Mouse (Mus musculus) A20 (cell line): ENCODE results near the gene Hnrnph1.

Source experiments
- DNase-seq: peaks from one replicate; pipeline ENCODE4 v3.0.0-alpha.2; 2011; ENCODE audit warnings: low read depth, low spot score

Gene Hnrnph1

DNA sequence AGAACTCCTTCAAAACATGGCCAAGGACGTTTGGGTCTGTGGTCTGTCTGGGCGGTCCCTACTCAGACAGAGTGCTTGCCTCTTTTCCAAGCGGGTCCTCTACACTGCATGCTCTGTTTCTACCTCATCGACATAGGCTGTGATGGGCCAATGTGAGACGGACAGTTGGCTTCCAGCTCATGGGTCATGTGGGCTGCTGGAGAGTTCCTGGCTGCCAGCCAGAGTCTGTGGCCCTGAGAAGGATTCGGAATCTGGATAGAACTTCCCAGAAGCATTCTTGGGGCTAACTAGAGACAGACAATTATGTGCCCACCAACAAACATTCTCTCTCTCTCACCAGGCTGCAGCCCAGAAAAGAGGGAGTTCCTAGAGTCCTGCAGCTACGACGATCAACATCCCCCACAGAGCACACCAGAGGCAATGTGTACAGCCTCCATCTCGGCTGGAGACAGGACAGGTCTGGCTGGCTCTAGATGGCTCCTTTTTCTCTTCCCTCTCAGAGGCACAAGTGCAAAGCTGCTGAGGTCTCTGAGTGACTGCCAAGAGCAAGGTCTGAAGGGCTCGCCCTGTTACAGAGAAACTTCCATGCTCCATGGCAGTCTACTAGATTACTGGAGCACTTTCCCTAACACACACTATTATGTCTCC, 26.7 kb downstream of the Hnrnph1 start:
- DNase-seq = no peak

DNA sequence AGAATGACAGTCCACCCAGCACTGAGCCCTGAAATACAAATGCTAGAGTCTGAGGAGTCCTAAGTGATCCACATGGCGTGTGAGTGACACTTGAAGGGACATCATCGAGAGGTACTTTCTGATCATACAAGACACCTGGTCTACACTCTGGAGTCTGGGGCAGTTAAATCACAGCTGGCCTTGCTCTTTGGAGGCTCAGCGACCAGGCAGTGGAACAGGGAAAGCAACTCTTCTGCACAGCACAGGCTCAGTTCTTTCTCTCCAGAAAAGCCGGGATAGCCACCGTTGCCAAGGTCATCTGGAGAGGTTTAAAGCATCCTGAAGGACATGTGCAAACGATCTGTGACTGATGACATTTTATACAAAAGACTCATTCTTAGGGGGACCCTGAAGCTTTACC, 30.4 kb downstream of the Hnrnph1 start:
- no peak for DNase-seq

DNA sequence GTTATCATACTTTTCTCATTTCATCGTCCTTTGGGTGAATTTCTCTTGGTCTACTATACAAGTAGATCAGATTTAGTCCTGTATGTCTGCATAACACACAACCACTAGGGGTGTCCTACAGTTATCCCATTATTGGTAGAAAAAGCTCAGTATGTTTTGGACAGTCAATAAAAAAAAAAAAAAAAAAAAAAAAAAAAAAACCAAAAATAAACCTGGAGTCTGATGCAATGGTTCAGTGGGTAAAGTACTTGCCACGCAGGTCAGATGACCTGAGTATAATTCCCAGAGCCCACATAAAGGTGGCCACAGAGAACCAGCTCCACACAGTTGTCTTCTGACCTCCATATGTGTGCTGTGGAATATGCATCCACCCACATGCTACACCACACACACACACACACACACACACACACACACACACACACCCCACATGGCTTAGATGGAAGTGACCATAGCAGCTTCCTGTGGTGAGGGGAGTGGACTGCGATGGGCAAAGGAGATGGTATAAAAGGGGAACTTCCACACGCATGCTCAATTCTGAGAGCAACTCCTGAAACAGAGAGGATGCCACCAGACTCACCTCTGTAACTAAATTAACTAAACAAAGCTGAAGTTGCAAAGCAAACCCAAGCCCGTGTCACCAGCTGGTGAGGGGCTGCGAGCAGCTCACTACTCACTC, 38.9 kb downstream of the Hnrnph1 start:
- DNase-seq = no peak

DNA sequence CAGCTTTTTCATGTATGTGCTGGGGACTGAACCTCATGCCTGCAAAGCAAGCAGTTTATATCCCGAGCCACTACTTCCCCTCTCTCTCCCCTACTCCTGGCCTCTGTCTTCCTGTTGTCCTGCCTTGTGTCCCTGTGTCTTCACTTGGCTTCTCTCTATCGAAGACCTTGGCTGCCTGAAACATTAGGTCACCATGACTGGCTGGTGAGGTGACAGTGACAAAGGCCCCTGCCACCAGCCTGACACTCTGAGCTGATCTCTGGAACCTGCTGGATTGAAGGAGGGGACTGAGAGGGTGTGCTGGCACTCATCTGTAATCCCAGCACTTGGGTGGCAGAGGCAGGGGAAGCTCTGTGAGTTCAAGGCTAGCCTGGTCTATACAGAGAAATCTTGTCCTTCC, 41.1 kb downstream of the Hnrnph1 start:
- no peak for DNase-seq

DNA sequence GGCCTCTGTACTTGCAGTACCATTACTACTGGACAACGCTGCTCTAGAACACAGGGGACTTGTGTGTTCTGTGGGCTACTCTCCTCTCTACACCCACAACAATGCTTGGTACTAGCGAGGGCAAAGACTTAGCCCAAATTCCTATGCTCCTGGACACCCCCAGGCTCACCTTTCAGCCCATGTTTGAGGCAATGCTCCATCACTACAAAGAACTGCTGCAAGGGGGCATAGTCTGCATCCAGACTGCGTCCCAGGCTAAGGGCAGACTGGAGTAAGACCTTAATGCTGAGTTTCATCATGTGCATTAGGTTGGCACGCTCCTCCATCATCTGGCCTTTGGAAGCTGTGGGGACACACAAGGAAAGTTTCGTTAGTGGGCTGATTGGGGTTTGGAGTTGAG, 44.7 kb downstream of the Hnrnph1 start:
- DNase-seq = no peak

DNA sequence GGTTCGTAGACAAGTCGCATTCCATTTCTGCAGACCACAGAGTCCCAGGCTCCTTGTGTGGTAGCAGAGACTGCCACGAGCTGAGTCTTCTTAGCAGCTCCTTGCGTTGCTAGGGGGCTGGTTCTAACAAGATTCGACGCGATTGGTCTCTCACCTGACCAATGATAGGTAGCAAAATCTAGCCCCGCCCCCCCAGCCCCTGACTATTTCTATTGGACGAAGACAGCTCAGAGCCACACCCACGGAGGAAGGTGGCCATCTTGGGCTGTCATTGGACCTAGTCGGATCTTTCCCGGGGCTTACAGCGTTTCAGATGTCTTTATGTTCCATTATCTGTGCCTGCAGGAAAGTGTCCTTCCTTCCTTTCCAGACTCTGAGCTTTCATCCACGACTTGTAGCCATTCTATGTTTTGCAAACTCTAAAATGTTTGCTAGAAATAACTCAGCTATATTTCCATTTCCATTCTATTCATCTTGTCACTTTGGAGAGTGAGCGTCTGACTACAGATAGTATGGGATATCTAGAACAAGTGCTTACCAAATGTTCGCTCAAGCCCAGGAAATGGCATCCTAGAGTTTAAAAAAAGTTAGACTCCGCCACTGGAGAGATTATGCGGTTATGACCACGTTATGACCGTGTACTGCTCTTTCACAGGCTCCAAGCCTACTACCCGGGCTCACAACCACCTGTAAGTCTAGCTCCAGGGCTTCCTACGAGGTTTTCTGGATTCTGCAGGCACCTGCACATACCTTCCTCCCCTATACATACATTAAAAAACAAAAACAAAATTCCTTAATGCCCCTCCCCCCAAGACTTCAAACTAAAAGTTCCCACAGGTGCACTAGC, 45.4 kb downstream of the Hnrnph1 start:
- DNase-seq = no peak

DNA sequence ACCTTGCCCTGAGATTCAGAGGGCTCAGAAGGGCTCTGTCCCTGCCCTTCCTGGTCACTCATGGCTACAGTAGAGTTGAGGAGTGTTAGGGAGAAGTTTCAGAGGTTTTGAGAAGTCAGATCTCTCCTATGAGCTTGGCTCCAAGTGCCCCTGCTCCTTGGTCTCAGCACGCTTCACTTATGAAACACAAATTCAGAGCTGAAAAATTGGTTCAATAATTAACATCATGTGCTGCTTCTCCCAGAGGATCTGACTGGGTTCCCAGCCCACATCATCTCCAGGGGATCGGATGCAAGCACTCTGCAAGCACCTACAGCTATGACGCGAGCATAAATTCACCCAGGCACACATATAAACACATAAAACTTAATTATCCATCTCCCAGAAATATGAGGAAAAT, 49.3 kb downstream of the Hnrnph1 start:
- DNase-seq = no peak

DNA sequence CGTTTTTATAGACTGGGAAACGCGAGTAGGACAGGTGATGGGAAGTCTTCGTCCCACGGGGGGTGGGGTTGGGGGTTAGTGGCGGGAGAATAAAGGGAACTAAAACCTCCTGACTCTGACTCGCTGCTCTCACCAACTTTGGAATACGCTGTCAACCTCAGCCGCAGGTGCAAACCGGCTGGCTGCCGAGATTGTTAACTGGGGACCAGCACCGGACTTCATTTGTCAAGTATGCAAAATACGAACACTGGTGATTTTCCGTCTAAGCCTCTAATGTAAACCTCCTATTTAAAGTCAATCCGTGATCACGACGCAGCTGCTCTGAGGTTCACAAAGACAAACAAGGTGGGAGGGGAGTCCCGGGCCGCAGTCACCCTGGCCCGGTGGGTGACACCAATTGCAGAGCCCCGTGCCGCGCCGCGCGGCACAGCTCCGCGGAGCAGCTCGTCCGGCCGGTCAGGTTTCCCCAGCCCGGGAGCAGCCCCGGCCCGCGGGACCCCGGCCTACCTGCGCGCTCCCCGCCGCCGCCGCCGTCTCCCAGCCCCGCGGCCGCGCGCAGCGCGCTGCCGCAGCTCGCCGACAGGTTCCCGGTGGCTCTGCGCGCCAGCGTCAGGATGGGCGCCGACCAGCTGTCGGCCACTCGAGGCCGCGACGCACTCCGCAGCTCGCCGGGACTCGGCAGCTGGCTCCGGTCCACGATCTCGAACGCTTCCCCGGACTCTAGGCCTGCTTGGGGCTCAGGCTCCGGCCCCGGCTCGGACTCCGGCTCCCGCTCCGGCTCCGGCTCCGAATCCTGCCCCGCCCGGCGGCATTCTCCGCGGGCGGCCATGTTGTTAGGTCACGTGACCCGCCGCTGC, 53.7 kb downstream of the Hnrnph1 start, which contains the start of gene Rufy1:
Gene Rufy1 (minus strand): TSS at position 849 of the 857 bp plus-strand sequence.
- DNase-seq = peak; percentile 97

DNA sequence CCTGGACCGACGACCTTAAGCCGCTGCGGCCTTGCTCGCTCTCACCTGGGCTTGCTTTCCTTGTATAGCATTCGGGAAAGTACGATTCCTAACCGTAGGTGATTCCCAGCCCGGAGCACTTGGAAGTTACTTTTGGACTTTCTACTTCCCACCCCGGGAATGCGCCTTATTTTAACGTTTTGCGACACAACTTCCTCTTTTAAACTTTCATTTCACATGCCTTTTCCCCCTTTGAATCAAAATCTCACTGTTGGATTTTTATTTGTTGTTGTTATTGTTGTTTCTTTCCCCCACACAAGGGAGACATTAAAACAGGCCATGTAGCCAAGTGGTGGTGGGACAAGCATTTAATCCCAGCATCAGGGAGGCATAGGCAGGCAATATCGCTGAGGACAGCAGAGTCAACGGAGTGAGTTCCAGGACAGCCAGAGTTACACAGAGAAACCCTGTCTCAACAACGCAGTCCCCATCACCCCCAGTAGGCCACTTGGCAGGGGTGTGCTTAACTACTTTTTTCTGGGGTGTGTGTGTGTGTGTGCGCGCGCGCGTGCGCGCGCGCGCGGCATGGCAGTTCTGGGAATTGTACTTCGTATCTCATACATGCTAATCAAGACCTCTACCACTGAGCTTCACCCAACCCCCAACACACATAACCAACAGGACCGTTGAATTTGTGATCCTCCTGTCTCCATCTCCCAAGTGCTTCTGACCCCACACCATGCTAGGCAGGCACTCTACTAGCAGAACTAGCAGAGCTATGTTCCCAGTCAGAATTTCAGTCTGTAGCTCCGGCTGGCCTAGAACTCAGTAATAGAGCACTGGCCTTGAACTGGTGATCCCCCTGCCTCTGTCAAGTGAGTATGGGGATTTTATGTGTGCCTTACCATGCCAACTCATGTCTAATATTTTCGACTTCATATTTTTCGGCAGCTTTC, 54.6 kb downstream of the Hnrnph1 start:
- DNase-seq = peak; percentile 87

DNA sequence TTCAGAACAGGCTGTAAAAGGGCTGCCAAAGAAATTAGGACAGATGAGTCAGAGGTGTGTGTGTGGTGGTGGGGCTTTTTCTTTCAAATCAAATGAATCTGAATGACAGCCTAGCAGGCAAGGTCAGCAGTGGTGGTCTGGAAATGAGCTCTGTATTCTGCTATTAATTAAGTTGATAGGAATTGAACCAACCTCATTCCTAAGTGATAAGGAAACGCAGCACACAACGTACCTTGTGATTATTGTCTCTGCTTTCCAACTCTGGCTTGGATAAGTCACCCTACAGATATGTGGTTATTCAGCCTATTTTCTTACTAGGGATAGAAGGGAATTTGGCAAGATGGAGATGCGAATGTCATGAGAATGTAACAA, 55.3 kb downstream of the Hnrnph1 start:
- no peak for DNase-seq

DNA sequence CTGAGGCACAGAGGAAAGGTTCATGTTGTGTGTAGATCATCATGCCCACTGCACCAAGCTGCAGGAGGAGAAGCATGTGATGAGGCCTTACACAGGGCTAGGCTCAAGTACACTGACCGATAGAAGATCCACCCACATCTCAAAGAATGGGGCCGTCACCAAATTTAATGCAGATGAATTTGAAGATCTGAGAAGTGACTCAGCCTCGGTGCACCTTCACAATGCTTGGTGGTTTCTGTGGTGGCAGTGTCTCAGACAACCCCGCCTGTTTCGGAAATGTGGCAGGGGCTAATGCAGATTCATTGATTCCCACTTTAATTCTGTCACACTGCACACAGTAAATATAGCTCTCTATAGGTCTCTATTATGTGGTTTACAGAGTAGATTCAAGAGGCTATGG, 56.1 kb downstream of the Hnrnph1 start:
- DNase-seq = peak; percentile 57
